Mouse (Mus musculus): Measurements from ENCODE around the gene Gm42906. TPM values are rescaled to one million over a fixed set of nuclear protein-coding genes. Genes with fewer than 3 reads are reported as not detected.

The Gm42906 gene
- polyA plus RNA-seq, 2 experiments = not detected

DNA sequence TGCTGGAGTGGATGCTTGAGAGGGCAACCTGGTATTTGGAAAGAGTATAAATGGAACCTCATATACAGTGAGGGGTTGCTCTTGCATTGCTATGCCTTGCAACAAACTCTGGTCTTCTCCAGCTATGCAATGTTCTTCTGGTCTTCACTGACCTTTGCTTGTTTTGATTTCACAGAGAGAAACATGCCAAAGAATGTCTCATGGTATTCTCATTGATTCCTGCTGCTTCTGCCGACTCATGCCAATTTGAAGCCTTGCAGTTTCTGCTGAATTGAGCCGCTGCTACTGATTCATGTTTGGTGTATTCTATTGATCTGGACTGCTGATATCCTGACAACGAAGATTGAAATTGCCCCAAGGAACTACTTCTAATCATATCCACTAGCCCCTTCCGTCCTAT, 134.4 kb downstream of the Gm42906 start:
- Histone ChIP-seq H3K27ac (replicated peaks; ENCODE audit: low read depth, low read length) (no peak overlapping the region), H3K4me2 (replicated peaks; ENCODE audit: low read depth, low read length, severe bottlenecking) (no peak overlapping the region), H3K9me3 (ENCODE audit: control insufficient read depth, low read length) (no peaks in the 10 kb centered on the region), H3K36me3 (ENCODE audit: control insufficient read depth, insufficient read depth, low read length) (no peaks in the 10 kb centered on the region), H3K27me3 (ENCODE audit: control insufficient read depth, insufficient read depth, low read length) (no peaks in the 10 kb centered on the region), H3K4me3 (replicated peaks; ENCODE audit: low read length) (no peak overlapping the region), H3K4me1 (ENCODE audit: control insufficient read depth, insufficient read depth, low read length) (no peaks in the 10 kb centered on the region), H3K9ac (ENCODE audit: low read depth, low read length, severe bottlenecking) (no peak overlapping the region)
- DNase-seq (ENCODE audit: low spot score) (no peak), ATAC-seq (ENCODE audit: low FRiP score, low read depth) (no peak)
- TF ChIP-seq POLR2A (IDR thresholded peaks at IDR 0.05; ENCODE audit: borderline replicate concordance, extremely low read depth, insufficient read depth, insufficient read length) = no peak
- 86% methylated on average over 4 of the region's 4 CpGs for WGBS

DNA sequence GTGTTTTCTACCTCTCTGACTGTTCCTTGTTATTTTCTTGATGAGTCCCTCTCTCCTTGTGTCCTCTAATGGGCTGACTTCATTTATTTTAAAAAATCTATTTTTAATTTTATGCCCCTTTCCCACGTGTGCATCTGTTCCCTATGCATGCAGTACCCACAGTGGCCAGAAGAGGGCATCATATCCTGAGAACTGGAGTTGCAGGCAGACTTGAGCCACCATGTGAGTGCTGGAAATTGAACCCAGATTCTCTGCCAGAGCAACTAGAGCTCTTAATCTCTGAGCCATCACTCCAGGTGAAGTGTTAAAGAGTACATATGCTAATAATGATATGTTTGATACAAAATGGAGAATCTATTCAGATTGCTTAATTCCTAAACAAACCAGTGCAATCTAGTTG, 135.7 kb downstream of the Gm42906 start:
- Histone ChIP-seq H3K9me3 (ENCODE audit: control insufficient read depth, low read length) (no peaks in the 10 kb centered on the region), H3K36me3 (ENCODE audit: control insufficient read depth, insufficient read depth, low read length) (no peaks in the 10 kb centered on the region), H3K4me3 (replicated peaks; ENCODE audit: low read length) (no peak overlapping the region), H3K4me1 (ENCODE audit: control insufficient read depth, insufficient read depth, low read length) (no peaks in the 10 kb centered on the region), H3K27me3 (ENCODE audit: control insufficient read depth, insufficient read depth, low read length) (no peaks in the 10 kb centered on the region), H3K9ac (ENCODE audit: low read depth, low read length, severe bottlenecking) (no peak overlapping the region), H3K27ac (replicated peaks; ENCODE audit: low read depth, low read length) (no peak overlapping the region), H3K4me2 (replicated peaks; ENCODE audit: low read depth, low read length, severe bottlenecking) (no peak overlapping the region)
- no peak for TF ChIP-seq POLR2A (IDR thresholded peaks at IDR 0.05; ENCODE audit: borderline replicate concordance, extremely low read depth, insufficient read depth, insufficient read length)
- DNase-seq (ENCODE audit: low spot score) = no peak
- WGBS = 16% methylated on average over 1 of the region's 1 CpGs
- ATAC-seq (ENCODE audit: low FRiP score, low read depth) = no peak

DNA sequence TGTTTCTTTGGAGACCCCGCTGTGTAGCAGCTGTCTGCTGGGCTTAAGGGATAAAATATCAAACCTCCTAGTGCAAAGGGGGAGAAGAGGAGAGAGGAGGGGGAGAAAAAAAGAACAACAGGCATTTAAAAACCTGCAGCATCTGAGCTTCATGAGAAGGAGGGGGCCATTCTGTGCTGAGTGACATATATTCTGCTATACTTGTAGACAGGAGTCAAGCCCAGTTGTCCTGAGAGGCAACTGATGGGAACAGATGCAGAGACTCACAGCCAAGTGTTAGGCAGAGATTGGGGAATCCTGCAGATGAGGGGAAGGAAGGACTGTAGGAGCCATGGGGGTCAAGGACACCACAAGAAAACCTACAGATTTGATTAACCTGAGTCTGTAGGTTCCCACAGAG, 141.6 kb downstream of the Gm42906 start:
- WGBS = 78% methylated on average over 1 of the region's 1 CpGs
- H3K4me3 ChIP-seq (replicated peaks; ENCODE audit: low read length) = no peak overlapping the region
- H3K4me1 ChIP-seq (ENCODE audit: control insufficient read depth, insufficient read depth, low read length) = peaks cover 4% of the 10 kb centered on the region; the same call in 1 of the 2 replicates
- no peak overlapping the region for H3K4me2 ChIP-seq (replicated peaks; ENCODE audit: low read depth, low read length, severe bottlenecking)
- ATAC-seq (ENCODE audit: low FRiP score, low read depth) = peak; percentile 89
- TF ChIP-seq POLR2A (IDR thresholded peaks at IDR 0.05; ENCODE audit: borderline replicate concordance, extremely low read depth, insufficient read depth, insufficient read length) = no peak
- DNase-seq (ENCODE audit: low spot score) = peak; percentile 59
- no peaks in the 10 kb centered on the region for H3K9me3 ChIP-seq (ENCODE audit: control insufficient read depth, low read length)
- no peak overlapping the region for H3K9ac ChIP-seq (ENCODE audit: low read depth, low read length, severe bottlenecking)
- no peaks in the 10 kb centered on the region for H3K27me3 ChIP-seq (ENCODE audit: control insufficient read depth, insufficient read depth, low read length)
- H3K36me3 ChIP-seq (ENCODE audit: control insufficient read depth, insufficient read depth, low read length) = no peaks in the 10 kb centered on the region
- no peak overlapping the region; the same call in 1 of the 2 replicates for H3K27ac ChIP-seq (replicated peaks; ENCODE audit: low read depth, low read length)

DNA sequence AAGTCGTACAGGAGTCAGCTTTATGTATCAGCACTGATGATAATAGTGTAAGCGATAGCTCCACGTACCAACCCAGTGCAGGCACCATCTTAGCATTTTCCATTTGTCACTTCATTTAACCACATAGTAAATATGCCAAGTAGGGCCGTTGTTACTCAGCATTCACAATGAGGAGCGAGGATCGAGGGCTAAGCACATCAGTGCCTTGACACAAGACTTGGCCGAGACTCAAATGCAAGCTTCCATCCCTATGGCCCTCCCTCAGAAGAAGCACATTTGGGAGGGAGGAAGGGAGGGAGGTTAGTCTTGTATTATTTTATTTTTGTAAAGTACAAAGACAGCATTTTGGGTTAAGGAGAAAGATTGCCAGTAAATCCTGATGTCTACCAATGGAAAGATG, 148.4 kb downstream of the Gm42906 start:
- Histone ChIP-seq H3K4me2 (replicated peaks; ENCODE audit: low read depth, low read length, severe bottlenecking) (no peak overlapping the region), H3K27me3 (ENCODE audit: control insufficient read depth, insufficient read depth, low read length) (no peaks in the 10 kb centered on the region), H3K4me1 (ENCODE audit: control insufficient read depth, insufficient read depth, low read length) (no peaks in the 10 kb centered on the region), H3K36me3 (ENCODE audit: control insufficient read depth, insufficient read depth, low read length) (no peaks in the 10 kb centered on the region), H3K27ac (replicated peaks; ENCODE audit: low read depth, low read length) (no peak overlapping the region), H3K4me3 (replicated peaks; ENCODE audit: low read length) (no peak overlapping the region), H3K9me3 (ENCODE audit: control insufficient read depth, low read length) (no peaks in the 10 kb centered on the region), H3K9ac (ENCODE audit: low read depth, low read length, severe bottlenecking) (no peak overlapping the region)
- no peak for TF ChIP-seq POLR2A (IDR thresholded peaks at IDR 0.05; ENCODE audit: borderline replicate concordance, extremely low read depth, insufficient read depth, insufficient read length)
- WGBS = 86% methylated on average over 7 of the region's 7 CpGs
- ATAC-seq (ENCODE audit: low FRiP score, low read depth) (no peak), DNase-seq (ENCODE audit: low spot score) (no peak)

DNA sequence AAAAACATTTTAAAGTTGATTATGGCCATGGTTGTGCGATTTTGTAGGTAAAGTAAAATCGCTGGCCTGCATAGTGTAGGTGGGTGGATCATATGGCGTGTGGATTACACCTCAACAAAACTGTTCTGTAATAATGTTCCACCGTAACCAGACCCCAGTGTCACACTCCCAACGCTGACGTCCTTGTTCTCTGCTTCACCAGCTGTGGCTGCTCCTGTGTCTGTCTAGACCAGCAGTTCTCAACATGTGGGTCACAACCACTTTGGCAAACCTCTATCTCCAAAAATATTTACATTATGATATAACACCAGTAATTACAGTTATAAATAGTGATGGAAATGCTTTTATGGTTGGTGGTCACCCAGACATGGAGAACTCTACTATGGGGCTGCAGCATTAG, 150.0 kb downstream of the Gm42906 start:
- H3K9me3 ChIP-seq (ENCODE audit: control insufficient read depth, low read length) = no peaks in the 10 kb centered on the region
- no peak overlapping the region for H3K4me2 ChIP-seq (replicated peaks; ENCODE audit: low read depth, low read length, severe bottlenecking)
- WGBS = 73% methylated on average over 6 of the region's 6 CpGs
- no peaks in the 10 kb centered on the region for H3K27me3 ChIP-seq (ENCODE audit: control insufficient read depth, insufficient read depth, low read length)
- H3K4me1 ChIP-seq (ENCODE audit: control insufficient read depth, insufficient read depth, low read length) = no peaks in the 10 kb centered on the region
- DNase-seq (ENCODE audit: low spot score) (no peak), ATAC-seq (ENCODE audit: low FRiP score, low read depth) (no peak)
- no peak overlapping the region for H3K9ac ChIP-seq (ENCODE audit: low read depth, low read length, severe bottlenecking)
- no peak for TF ChIP-seq POLR2A (IDR thresholded peaks at IDR 0.05; ENCODE audit: borderline replicate concordance, extremely low read depth, insufficient read depth, insufficient read length)
- H3K4me3 ChIP-seq (replicated peaks; ENCODE audit: low read length) = no peak overlapping the region
- no peaks in the 10 kb centered on the region for H3K36me3 ChIP-seq (ENCODE audit: control insufficient read depth, insufficient read depth, low read length)
- no peak overlapping the region for H3K27ac ChIP-seq (replicated peaks; ENCODE audit: low read depth, low read length)

GRCm38 (mm10) chr5:151275986-151276385, 152.0 kb downstream of the Gm42906 start:
- Histone ChIP-seq H3K27me3 (ENCODE audit: control insufficient read depth, insufficient read depth, low read length) (no peaks in the 10 kb centered on the region), H3K36me3 (ENCODE audit: control insufficient read depth, insufficient read depth, low read length) (no peaks in the 10 kb centered on the region), H3K4me1 (ENCODE audit: control insufficient read depth, insufficient read depth, low read length) (no peaks in the 10 kb centered on the region), H3K4me2 (replicated peaks; ENCODE audit: low read depth, low read length, severe bottlenecking) (no peak overlapping the region), H3K9ac (ENCODE audit: low read depth, low read length, severe bottlenecking) (no peak overlapping the region), H3K4me3 (replicated peaks; ENCODE audit: low read length) (no peak overlapping the region), H3K27ac (replicated peaks; ENCODE audit: low read depth, low read length) (no peak overlapping the region), H3K9me3 (ENCODE audit: control insufficient read depth, low read length) (no peaks in the 10 kb centered on the region)
- 91% methylated on average over 2 of the region's 2 CpGs for WGBS
- no peak for TF ChIP-seq POLR2A (IDR thresholded peaks at IDR 0.05; ENCODE audit: borderline replicate concordance, extremely low read depth, insufficient read depth, insufficient read length)
- DNase-seq (ENCODE audit: low spot score) (no peak), ATAC-seq (ENCODE audit: low FRiP score, low read depth) (no peak)
